Mouse (Mus musculus): ENCODE measurements around the gene Nrxn1.

GRCm38 (mm10) chr17:90116241-90116640, 976.6 kb downstream of the Nrxn1 start:
- TF ChIP-seq CTCF (IDR thresholded peaks at IDR 0.05; ENCODE audit: low read depth) (no peak), EP300 (optimal IDR thresholded peaks at IDR 0.05) (no peak)
